ENCODE assay signal across 19 mouse cellular contexts in genomic region chr9:121681191-121681590, GRCm38 (mm10). TPM values are rescaled to one million over a fixed set of nuclear protein-coding genes. Genes with fewer than 3 reads are reported as not detected.
"Had no signal": no experiment of that assay in that cellular context is flagged by ENCODE, and none has a peak within 500 bp of the region (broad histone marks: within the 10 kb centered on the region; RNA-seq: fewer than 3 reads in every experiment).

No protein-coding gene starts in this region.

- H3K27me3 ChIP-seq: liver, embryonic 12.5 days; midbrain, embryonic 13.5 days; neural tube, embryonic 12.5 days; stomach, embryonic 15.5 days had no signal

- DNase-seq: lung, adult 18-20 months; lung, embryonic 14.5 days; lung, postnatal 10 days; lung, postnatal 4 days; right cerebral cortex, postnatal 14 days; thymus, postnatal 14 days; thymus, postnatal 4 days had no signal

- H3K9ac ChIP-seq: liver, embryonic 12.5 days; liver, embryonic 14.5 days; lung, embryonic 14.5 days; midbrain, embryonic 13.5 days; neural tube, embryonic 12.5 days; stomach, embryonic 15.5 days had no signal

- H3K4me1 ChIP-seq: neural tube, embryonic 12.5 days had no signal

- H3K9me3 ChIP-seq: liver, embryonic 12.5 days; midbrain, embryonic 10.5 days; midbrain, embryonic 13.5 days; neural tube, embryonic 12.5 days; stomach, embryonic 15.5 days had no signal

- H3K4me3 ChIP-seq: liver, embryonic 12.5 days; midbrain, embryonic 10.5 days; midbrain, embryonic 13.5 days; myocyte; neural tube, embryonic 12.5 days; stomach, embryonic 15.5 days had no signal

- ATAC-seq: liver, embryonic 12.5 days; midbrain, embryonic 13.5 days; midbrain, embryonic 16.5 days had no signal

- H3K27ac ChIP-seq: liver, embryonic 12.5 days; liver, embryonic 14.5 days; midbrain, embryonic 10.5 days; midbrain, embryonic 13.5 days; neural tube, embryonic 12.5 days; stomach, embryonic 15.5 days; stomach, postnatal 0 days had no signal

- H3K4me2 ChIP-seq: liver, embryonic 12.5 days; lung, embryonic 14.5 days; midbrain, embryonic 13.5 days; neural tube, embryonic 12.5 days; stomach, embryonic 15.5 days had no signal

RNA-seq across cellular contexts. Expression of gene Lyzl4, which starts 39.3 kb away (rescaled TPM):
- polyA plus RNA-seq: liver, adult 2 months; lung, embryonic 14.5 days; lung, embryonic 16.5 days; midbrain, embryonic 10.5 days; midbrain, embryonic 16.5 days; myocyte; neural tube, embryonic 12.5 days; neural tube, embryonic 14.5 days had no signal
